Mouse (Mus musculus) left cerebral cortex, postnatal 4 days (tissue): ENCODE measurements around the gene Rcvrn. TPM values are rescaled to one million over a fixed set of nuclear protein-coding genes. Genes with fewer than 3 reads are reported as not detected.

Experiments
- DNase-seq: peaks from one replicate; pipeline ENCODE4 v3.0.0-alpha.2; 2022
- intact Hi-C: fragments of 180-260 bp; cut with DNase I; formaldehyde crosslinking; loops from one replicate; pipeline ENCODE4 v1.15.1; 2025
- total RNA-seq, 2 experiments: library from RNA; stranded (reverse); gene quantifications; 2 replicates each; pipeline ENCODE4 v1.2.3; 2021

Gene Rcvrn
- total RNA-seq, 2 experiments from 2014 or later = 1.5 to 2.4 TPM

DNA sequence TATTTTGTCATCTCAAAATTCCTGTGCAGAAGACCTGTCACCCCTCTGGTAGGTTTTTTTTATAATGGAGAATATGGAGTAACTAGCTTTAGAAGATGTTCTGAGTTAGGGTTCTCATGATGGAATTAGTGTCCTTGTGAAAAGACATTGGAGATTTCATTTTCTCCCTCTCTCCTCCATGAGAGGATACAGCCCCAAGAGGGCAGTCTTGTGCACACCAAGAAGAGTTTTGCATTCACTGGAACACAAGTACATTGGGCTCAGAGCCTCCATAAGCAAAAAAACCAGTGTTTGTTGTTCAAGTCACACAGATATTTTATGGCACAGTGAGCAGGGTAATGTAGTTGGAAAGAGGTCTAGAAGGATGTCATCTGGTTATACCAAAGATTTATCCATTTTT is 46.4 kb downstream of the Rcvrn start:
- intact Hi-C loops = no loop called here
- no peak for DNase-seq

Other genes with a start within 250 kb of the Rcvrn start
- 100 to 1,000 TPM; 371 to 375 TPM for gene Gas7, start 239.9 kb upstream of the Rcvrn start, total RNA-seq
- under 1 TPM; 0.30 to 0.34 TPM for gene Glp2r, start 75.8 kb downstream of the Rcvrn start, total RNA-seq
- not detected for gene Gsg1l2, start 79.3 kb downstream of the Rcvrn start, total RNA-seq
- gene Dhrs7c, start 102.9 kb downstream of the Rcvrn start, total RNA-seq = under 1 TPM in 1 of 2 experiments, not detected in 1; 0.98 TPM
- 10 to 100 TPM; 32.2 to 33.3 TPM for gene Usp43, start 226.8 kb downstream of the Rcvrn start, total RNA-seq